Mouse (Mus musculus) forebrain, embryonic 10.5 days (tissue): ENCODE data around the gene Panx2. TPM values are rescaled to one million over a fixed set of nuclear protein-coding genes. Genes with fewer than 3 reads are reported as not detected.

Experiments used
- DNase-seq: peaks from one replicate; pipeline ENCODE4 v3.0.0-alpha.2; 2017; ENCODE audit warnings: low spot score; ENCODE audit errors: extremely low spot score
- H3K27ac ChIP-seq: fragments of 300-500 bp; sonication (generic); 2 replicates; pipeline ENCODE4 v1.5.1; 2016; ENCODE audit warnings: mild to moderate bottlenecking
- H3K27me3 ChIP-seq: fragments of 300-500 bp; sonication (generic); 2 replicates; pipeline ENCODE4 v1.6.1; 2016; ENCODE audit warnings: mild to moderate bottlenecking; ENCODE audit not compliant: poor library complexity, severe bottlenecking
- H3K36me3 ChIP-seq: fragments of 300-500 bp; sonication (generic); replicated peaks from 2 replicates; pipeline ENCODE4 v1.6.1; 2016; ENCODE audit warnings: mild to moderate bottlenecking, moderate library complexity
- H3K4me1 ChIP-seq: fragments of 300-500 bp; sonication (generic); 2 replicates; pipeline ENCODE4 v1.6.1; 2016
- H3K4me3 ChIP-seq: fragments of 300-500 bp; sonication (generic); 2 replicates; pipeline ENCODE4 v1.5.1; 2016; ENCODE audit warnings: mild to moderate bottlenecking, moderate library complexity
- H3K9me3 ChIP-seq: fragments of 300-500 bp; sonication (generic); 2 replicates; pipeline ENCODE4 v1.6.1; 2016; ENCODE audit warnings: mild to moderate bottlenecking, moderate library complexity
- WGBS: fragments of 180-500 bp; shearing (Covaris S2); methylation state at CpG from one replicate; pipeline ENCODE4 v1.1.7; 2016; 5-methylcytosine and 5-hydroxymethylcytosine counted together
- polyA plus RNA-seq: library from polyadenylated mRNA; unstranded; fragments of >200 nt; fragmentation: Nextera tagmentation; extraction: Ambion mirVana; gene quantifications from 2 replicates; pipeline ENCODE4 v1.2.1, GENCODE M21; 2016

Gene Panx2
- polyA plus RNA-seq, 1 experiment from 2014 or later: 0.71 TPM

GRCm38 (mm10) chr15:89106976-89107375 lies 47.4 kb downstream of the Panx2 start:
- Histone ChIP-seq H3K9me3 (no peaks in the 10 kb centered on the region), H3K4me1 (peaks cover 5% of the 10 kb centered on the region), H3K4me3 (no peak overlapping the region), H3K27me3 (no peaks in the 10 kb centered on the region), H3K27ac (no peak overlapping the region), H3K36me3 (peaks cover 100% of the 10 kb centered on the region)
- DNase-seq: no peak
- WGBS: 96% methylated on average over 1 of the region's 1 CpGs

DNA sequence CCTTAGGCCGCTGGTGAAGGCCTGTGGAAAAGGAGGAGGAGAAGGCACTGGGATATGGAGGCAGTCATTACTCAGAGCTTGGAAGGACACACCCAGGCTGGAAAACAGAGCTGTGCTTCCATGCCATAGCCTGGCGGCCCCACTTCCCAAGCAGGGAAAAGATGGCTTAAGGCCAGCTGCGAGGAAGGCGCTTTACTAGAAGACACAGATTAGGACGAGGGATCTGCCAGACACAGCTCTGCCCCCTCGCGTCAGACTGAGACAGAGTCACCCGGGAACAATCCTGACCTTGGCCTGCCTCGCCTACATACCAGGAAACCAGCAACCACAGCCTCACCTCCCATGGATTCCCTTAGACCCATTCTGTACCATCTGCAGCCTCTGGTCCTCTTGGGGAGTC lies 50.6 kb downstream of the Panx2 start:
- WGBS: 83% methylated on average over 9 of the region's 9 CpGs
- H3K27ac ChIP-seq: no peak overlapping the region
- no peak for DNase-seq
- no peaks in the 10 kb centered on the region for H3K9me3 ChIP-seq
- H3K36me3 ChIP-seq: peaks cover 99% of the 10 kb centered on the region
- no peaks in the 10 kb centered on the region for H3K4me1 ChIP-seq
- H3K4me3 ChIP-seq: no peak overlapping the region
- H3K27me3 ChIP-seq: no peaks in the 10 kb centered on the region

- H3K27me3 ChIP-seq: no peaks in the 10 kb centered on the region
- H3K9me3 ChIP-seq: no peaks in the 10 kb centered on the region
- peaks cover 31% of the 10 kb centered on the region for H3K4me1 ChIP-seq
- peaks cover 79% of the 10 kb centered on the region for H3K36me3 ChIP-seq
- no peak for DNase-seq
- H3K27ac ChIP-seq: no peak overlapping the region
- no peak overlapping the region for H3K4me3 ChIP-seq
Observed at GRCm38 (mm10) chr15:89118007-89118406, 58.5 kb downstream of the Panx2 start.

GRCm38 (mm10) chr15:89122649-89123366 lies 63.3 kb downstream of the Panx2 start, which contains the start of gene Tubgcp6:
TSS of gene Tubgcp6 (minus strand) at chr15:89123112.
- Histone ChIP-seq H3K27me3 (no peaks in the 10 kb centered on the region), H3K4me3 (peak within 1 kb of the TSS; percentile 96), H3K27ac (peak within 1 kb of the TSS; percentile 88), H3K4me1 (peaks cover 52% of the 10 kb centered on the region), H3K9me3 (no peaks in the 10 kb centered on the region), H3K36me3 (peaks cover 50% of the 10 kb centered on the region)
- peak; percentile 95 for DNase-seq
- under 1% methylated on average over 47 of the region's 47 CpGs for WGBS

Other genes with a start within 250 kb of the Panx2 start
- 10.6 and 11.4 TPM in 2 replicates for gene Alg12, start 240.4 kb upstream of the Panx2 start, polyA plus RNA-seq
- gene Creld2, start 240.1 kb upstream of the Panx2 start, polyA plus RNA-seq: 96.5 and 103 TPM in 2 replicates
- 40.3 and 43.6 TPM in 2 replicates for gene Pim3, start 197.5 kb upstream of the Panx2 start, polyA plus RNA-seq
- not detected in 2 replicates for gene Ttll8, start 105.3 kb upstream of the Panx2 start, polyA plus RNA-seq
- 10.2 and 11.5 TPM in 2 replicates for gene Mlc1, start 80.7 kb upstream of the Panx2 start, polyA plus RNA-seq
- not detected in 2 replicates for gene Mov10l1, start 76.8 kb upstream of the Panx2 start, polyA plus RNA-seq
- gene Trabd, start 15.4 kb downstream of the Panx2 start, polyA plus RNA-seq: 53.4 and 55.9 TPM in 2 replicates
- gene Selenoo, start 29.4 kb downstream of the Panx2 start, polyA plus RNA-seq: 14.4 and 14.8 TPM in 2 replicates
- gene Tubgcp6, start 63.4 kb downstream of the Panx2 start, polyA plus RNA-seq: 25.7 and 26.5 TPM in 2 replicates
- gene Hdac10, start 69.0 kb downstream of the Panx2 start, polyA plus RNA-seq: 15.0 and 16.5 TPM in 2 replicates
- gene Mapk12, start 81.0 kb downstream of the Panx2 start, polyA plus RNA-seq: 34.9 and 38.4 TPM in 2 replicates
- gene Mapk11, start 89.9 kb downstream of the Panx2 start, polyA plus RNA-seq: 35.7 and 36.3 TPM in 2 replicates
- gene Plxnb2, start 121.1 kb downstream of the Panx2 start, polyA plus RNA-seq: 144 and 155 TPM in 2 replicates
- gene Dennd6b, start 136.8 kb downstream of the Panx2 start, polyA plus RNA-seq: 26.4 and 27.7 TPM in 2 replicates
- gene Ppp6r2, start 151.8 kb downstream of the Panx2 start, polyA plus RNA-seq: 24.2 and 28.8 TPM in 2 replicates